Mouse (Mus musculus) embryonic fibroblast, embryonic 13.5 days (primary cell): ENCODE results near the gene Krtap6-5.
"Not testable (repeated sequence)": the region's sequence is repeated elsewhere in the genome, so short reads cannot be mapped to it uniquely, and the experiment has no call there.

Experiments used
- CTCF ChIP-seq: IDR thresholded peaks from 2 replicates; pipeline ENCODE4 v1.5.1; 2011; ENCODE audit warnings: mild to moderate bottlenecking, control low read depth, low read length, moderate library complexity, borderline replicate concordance; ENCODE audit not compliant: insufficient read depth
- POLR2A ChIP-seq: IDR thresholded peaks from 2 replicates; pipeline ENCODE4 v1.6.1; 2011; ENCODE audit warnings: low read depth, mild to moderate bottlenecking, control low read depth, low read length, moderate library complexity

GRCm38 (mm10) chr16:89014984-89015383 is 32.7 kb downstream of the Krtap6-5 start, which contains the start of gene Gm10229:
- TF ChIP-seq POLR2A, CTCF: not testable (repeated sequence)
